Mouse (Mus musculus) spleen, postnatal 36 days (tissue): ENCODE data around the gene Fam187b.
A peak's percentile ranks its signal among the peaks of the same experiment; 100 is the strongest.
"Not testable (repeated sequence)": the region's sequence is repeated elsewhere in the genome, so short reads cannot be mapped to it uniquely, and the experiment has no call there.

Experiments
- DNase-seq, 2 experiments: peaks; one replicate each; pipeline ENCODE4 v3.0.0; 2022; ENCODE audit warnings: low spot score in 2 of 2, mixed read lengths in 1 of 2

The Fam187b gene

DNA sequence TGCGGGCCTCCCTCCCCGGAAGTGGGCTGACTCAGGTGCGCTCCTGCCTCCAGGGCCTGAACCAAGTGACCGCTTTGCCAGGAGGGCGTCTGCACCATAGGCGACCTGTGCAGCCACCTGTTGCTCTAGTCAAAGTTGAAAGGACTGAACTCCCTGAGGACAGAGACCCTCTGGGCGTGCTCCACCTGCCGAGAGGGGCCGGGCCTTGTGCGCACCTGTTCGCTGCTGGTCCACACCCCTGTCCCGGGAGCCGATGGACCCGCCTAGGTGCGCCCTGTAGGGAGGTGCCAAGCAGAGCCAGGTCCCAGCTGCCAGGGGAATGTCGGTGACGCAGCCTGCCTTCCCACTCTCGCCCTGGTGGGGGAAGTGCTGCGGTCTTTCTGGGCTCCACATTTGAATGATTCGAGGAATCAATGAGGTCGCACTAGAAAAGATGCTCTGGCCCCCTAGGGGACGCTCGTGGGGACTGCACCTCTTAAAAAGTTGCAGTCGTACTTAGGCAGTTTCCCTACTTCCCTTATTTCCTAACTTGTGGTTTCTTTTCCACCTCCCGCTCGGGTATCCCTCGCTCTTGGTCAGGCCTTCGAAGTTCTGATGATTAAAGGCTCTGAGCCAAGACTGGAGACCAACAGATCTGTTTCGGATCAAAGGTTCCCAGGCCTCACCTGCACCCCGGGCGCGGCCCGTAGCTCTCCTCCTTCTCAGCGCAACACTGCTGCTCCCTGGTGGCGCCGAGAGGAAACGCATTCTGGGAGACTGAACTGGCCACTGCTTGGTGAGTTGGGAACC is at the start of gene Fam187b:
Gene Fam187b, plus strand, starts transcription at position 290 of the 789 bp plus-strand sequence.
- DNase-seq: peak; percentile 83 to 87

DNA sequence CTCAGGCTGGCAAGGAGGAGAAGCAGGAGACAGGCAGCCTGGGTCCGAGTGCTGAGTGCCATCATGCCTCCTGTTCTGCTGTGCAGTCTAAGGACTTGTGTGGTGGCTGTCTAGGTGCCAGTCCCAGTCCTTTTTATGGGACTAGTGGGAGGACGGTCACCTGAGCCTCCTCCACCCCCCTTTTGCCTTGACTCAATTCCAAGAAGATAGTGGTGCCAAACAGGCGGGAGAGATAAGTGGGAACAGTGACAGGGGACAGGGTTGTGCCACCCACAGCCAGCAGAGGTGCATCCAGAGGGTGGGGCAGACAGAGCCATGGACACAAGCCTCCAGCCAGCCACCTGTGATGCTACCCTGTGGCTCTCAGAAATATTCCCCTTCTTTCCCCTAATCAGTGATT is 49.5 kb upstream of the Fam187b start:
- DNase-seq: no peak

DNA sequence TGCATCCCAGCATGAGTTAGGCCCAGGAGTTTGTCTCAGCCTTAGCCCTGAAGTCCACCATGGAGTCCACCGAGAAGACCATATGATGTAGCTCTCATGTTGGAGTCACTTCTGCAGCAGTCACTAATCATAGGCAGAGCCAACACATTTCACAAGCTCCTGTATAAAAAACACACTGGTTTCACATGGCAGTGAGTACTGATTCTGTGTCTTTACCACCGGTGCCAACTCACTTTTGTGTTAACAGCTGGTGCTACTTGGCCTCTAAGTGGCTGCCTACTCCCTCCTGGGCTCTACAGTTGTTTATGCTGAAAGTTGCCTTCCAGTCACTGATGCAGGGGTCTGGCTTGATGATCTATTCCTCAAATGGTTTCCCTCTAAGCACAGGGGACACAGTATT is 49.0 kb upstream of the Fam187b start, which contains the start of gene Hamp2:
Gene Hamp2, minus strand, starts transcription at position 101 of the 400 bp plus-strand sequence.
- not testable (repeated sequence) for DNase-seq

DNA sequence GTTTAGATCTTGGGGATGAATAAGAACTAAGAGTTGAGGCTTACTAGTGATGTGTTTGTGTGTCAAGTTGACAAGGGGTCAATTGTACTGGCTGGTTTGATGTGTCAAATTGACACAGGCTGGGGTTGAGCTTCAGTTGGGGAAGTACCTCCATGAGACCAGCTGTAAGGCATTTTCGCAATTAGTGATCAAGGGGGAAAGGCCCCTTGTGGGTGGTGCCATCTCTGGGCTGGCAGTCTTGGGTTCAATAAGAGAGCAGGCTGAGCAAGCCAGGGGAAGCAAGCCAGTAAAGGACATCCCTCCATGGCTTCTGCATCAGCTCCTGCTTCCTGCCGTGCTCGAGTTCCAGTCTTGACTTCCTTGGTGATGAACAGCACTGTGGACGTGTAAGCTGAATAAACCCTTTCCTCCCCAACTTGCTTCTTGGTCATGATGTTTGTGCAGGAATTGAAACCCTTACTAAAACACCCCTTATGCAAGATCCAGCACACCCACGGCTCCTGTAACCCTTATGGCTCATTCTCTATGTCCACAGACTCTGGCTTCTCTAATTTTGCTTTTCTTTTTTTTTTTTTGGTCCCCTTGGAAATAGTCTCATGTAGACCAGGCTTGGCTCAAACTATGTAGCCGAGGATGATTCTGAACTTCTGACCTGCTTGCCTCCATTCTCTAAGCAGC is 38.0 kb upstream of the Fam187b start:
- not testable (repeated sequence) for DNase-seq

DNA sequence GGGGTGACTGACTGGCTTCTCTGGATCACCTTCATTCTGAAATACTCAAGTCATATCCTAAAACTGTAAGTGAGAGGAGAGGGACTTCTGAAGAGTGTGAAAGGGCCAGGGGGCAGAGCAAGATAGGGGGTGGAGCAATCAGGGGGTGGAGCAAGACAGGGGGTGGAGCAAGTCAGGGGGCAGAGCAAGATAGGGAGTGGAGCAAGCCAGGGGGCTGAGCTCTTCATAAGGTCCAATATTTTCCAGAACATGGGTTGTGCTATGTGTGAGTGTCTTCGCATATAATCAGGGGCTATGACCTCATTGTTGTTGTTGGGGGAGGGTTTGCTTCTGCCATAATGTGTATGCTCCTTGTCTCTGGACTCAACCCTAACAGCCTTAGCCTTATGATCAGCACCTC is 33.5 kb upstream of the Fam187b start:
- DNase-seq: not testable (repeated sequence)

DNA sequence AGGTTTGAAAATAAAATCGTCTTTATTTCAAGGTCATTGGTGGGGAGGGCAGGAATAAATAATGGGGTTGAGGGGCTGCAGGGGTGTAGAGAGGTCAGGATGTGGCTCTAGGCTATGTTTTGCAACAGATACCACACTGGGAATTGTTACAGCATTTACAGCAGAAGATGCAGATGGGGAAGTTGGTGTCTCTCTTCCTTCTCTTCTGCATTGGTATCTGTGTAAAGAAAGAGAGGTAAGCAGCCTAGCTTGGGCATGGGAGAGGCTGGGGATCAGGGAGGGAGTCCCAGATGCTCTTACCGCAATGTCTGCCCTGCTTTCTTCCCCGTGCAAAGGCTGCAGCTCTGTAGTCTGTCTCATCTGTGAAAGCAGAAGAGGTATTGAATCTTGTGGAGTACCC is 31.2 kb upstream of the Fam187b start:
- DNase-seq: not testable (repeated sequence)

DNA sequence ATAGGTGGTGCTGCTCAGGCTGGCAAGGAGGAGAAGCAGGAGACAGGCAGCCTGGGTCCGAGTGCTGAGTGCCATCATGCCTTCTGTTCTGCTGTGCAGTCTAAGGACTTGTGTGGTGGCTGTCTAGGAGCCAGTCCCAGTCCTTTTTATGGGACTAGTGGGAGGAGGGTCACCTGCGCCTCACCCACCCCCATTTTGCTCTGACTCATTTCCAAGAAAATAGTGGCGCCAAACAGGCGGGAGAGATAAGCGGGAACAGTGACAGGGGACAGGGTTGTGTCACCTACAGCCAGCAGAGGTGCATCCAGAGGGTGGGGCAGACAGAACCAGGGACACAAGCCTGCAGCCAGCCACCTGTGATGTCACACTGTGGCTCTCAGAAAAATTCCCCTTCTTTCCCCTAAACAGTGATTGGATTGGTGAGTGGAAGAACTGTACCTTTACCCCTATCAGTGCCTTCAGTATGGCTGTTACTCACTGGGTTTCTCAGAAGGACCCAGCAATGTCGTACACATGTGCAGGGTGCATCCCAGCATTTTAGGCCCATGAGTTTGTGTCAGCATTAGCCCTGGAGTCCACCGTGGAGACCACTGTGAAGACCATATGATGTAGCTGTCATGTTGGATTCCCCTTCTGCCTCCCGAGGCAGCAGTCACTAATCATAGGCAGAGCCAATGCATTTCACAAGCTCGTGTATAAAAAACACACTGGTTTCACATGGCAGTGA is 29.5 kb upstream of the Fam187b start, which contains the start of gene Hamp:
Gene Hamp, minus strand, starts transcription at position 124 of the 727 bp plus-strand sequence.
- DNase-seq: no peak

DNA sequence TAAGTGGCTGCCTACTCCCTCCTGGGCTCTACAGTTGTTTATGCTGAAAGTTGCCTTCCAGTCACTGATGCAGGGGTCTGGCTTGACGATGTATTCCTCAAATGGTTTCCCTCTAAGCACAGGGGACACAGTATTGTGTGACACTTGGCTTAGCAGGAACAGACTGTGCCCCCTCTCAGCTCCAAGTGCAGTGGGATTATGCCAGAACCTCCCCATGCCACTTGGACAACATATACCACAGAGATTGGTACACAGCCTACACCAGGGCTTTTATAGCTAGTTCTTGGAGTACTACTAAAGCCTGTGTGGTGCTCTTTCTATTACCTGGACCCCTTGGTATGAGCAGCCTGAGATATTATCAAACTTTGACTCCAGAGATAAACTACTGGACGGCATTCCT is 28.9 kb upstream of the Fam187b start:
- not testable (repeated sequence) for DNase-seq

DNA sequence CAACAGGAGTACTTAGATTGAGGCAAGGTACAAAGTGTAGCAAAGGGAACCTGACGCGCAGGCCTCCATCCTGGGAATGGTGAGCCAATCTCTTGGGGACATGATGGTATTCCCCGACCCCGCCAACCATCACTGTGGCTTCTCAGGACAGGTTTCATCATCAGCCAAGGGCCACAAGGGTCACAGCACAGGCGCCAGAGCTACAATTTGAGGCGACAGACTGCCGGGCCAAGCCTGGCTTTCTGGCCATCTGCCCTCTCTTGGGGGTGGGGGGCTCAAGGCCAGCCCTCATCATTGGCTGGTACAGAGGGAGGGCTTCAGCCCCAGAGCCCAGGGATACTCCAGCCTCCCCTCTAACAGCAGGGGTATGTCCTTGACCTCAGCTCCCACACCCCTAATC is 28.1 kb upstream of the Fam187b start:
- DNase-seq: not testable (repeated sequence)

DNA sequence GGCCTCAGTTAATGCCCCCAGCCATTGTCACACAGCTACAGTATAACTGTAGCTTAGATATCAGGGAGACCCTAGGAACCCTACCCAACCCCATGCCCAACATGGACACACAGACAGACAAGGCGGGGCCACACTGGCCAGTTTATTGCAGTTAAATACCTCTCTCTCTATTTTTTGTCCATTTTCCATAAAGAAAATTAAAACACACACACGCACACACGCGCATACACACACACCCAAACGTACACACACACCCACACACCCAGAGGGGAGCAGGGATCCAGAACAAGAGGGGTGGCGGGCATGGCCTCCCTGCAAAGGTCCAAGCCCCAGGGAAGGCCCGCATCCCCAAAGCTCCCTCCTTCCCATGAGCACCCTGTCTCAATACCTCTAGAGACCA is 27.7 kb upstream of the Fam187b start:
- DNase-seq: no peak

DNA sequence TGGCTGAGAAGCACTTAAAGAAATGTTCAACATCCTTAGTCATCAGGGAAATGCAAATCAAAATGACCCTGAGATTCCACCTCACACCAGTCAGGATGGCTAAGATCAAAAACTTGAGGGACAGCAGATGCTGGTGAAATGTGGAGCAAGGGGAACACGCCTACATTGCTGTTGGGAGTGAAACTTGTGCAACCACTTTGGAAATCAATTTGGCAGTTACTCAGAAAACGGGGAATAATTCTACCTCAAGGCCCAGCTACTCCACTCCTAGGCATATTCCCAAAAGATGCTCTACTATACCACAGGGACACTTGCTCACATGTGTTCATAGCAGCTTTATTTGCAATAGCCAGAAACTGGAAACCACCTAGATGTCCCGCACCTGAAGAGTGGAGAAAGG is 23.7 kb upstream of the Fam187b start:
- not testable (repeated sequence) for DNase-seq

DNA sequence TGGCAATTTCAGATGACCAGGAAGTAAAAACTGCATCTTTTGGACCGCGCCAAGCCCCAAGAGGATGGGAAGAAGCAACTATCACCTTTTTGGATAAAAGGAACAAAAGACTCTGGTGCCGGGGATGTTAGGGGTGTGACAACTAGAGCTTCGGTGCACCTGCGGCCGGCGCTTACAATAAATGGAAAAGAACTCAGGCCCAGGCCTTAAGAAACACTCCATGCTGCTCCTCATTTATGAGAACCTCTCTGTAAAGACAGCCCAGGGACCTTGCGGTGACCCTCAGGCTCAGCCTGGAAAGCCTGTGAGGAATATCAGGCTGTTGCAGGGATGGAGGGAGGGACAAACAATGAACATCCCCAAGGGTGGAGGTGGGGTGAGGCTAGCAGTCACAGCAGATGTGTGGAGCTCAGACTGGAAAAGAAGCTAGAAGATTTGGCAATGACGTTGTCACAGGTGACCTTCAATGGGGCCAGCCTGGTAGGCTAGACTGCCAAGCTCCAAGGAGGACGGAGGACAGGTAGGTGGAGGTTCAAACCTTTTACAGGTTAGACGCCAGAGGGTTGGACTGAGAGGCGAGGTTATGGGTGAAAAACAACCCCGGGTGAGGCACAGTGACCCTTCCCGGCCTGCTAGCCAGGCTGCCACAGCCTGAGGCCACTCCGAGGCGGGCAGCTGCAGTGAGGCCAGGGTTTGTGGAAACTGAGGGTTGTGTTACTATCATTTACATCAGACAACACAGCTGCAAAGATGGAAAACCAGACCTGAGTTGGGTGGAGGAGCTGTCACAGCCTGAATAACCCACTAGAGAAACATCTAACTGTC is 20.9 kb upstream of the Fam187b start:
- DNase-seq: no peak

DNA sequence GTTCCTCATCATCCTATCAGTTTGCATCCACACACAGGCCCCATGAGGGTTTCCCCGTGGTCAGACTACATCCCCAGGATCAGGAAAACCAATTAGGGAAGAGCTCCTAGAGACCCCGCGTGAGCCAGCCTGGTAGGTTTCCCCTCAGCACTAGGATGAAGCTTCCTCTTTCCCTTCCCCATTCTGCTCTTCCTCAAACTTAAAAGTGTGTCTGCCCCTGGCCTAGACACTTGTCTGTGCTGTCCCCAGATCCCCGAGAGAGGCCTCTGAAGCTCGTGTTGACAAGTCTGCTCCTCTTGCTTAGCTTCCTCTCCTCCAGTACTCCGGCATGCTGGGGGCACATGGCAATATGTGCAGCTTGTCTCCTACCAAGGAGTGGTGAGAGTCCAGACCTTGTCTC is 20.1 kb upstream of the Fam187b start:
- DNase-seq: peak; percentile 51 to 62

DNA sequence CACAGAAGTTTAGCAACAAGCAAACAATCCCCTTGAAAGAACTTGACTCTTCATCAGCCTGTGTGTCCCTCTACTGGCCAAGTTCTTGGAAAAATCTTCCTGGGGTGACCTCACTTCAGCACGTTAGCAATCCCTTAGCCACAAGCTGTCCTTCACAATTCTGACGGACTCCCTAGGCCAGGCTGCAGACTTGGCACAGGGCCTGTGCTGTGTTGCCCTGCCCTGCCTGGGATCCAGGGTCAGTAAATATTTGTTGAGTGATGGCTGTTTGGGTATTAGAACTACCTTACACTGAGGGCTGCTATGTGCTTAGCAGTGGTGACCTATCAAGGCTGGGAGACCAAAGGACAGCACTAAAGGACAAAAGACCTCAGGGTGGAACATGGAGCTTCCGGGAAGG is 19.6 kb upstream of the Fam187b start:
- no peak for DNase-seq

DNA sequence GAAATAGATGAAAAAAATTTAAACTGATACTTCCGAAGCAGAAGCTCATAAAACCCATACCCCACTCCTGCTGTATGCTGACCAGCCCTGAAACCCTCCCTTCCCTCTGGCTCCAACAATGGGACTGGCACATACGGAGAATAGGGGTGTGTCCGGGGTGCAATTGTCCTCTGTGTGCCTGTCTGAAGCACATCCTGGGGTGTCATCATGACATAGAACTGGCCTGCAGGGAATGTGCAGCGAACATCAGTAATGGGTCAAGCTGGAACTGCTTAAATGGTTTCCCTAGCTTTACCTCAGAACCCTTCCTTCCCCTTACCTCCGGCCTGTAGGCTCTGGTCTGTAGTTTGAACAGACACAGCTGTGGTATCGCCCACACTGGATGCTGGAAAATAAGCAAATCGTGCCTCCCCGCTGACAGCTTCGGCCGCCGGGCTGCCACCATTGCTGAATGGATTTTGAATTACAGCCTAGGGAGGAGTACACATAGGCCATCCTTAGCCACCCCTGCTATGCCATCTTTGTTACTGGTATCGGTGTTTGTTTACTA is 18.5 kb upstream of the Fam187b start:
- DNase-seq: no peak

DNA sequence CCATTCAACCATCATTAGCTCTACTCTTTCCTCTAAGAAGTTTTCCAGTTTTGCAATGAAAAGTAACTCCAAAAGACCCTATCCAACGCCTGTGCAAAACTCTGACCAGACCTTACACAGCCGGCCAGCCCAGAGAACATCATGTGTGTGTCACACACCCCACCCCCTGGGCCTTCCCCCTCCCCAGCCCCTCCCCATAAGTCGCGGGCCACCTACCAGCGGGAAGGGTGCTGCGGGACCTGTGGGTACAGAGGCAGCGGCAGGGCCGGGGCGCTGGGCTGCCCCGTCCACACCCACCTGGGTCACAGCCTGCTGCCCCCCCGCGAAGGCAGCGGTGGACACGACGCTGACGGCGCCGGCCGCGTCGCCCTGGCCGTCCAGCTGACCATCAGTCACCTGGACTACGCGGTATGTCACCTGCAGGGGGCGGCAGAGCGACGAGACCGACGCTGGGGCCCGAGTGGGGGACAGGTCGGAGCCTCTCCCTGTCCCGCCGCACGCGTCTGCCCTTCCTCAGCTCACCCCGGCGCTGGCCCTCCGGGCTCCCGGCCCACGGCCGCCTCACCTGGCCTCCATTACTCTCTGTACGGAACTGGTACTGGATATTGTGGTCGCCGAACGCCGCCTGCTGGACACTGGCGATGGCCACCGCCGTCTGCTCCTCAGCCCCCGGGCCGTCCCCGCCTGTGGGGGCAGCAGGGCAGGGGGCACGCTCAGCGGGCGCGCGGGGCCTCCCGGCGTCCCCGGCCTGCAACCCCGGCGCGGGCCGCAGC is 17.8 kb upstream of the Fam187b start:
- DNase-seq: peak; percentile 79 to 84

DNA sequence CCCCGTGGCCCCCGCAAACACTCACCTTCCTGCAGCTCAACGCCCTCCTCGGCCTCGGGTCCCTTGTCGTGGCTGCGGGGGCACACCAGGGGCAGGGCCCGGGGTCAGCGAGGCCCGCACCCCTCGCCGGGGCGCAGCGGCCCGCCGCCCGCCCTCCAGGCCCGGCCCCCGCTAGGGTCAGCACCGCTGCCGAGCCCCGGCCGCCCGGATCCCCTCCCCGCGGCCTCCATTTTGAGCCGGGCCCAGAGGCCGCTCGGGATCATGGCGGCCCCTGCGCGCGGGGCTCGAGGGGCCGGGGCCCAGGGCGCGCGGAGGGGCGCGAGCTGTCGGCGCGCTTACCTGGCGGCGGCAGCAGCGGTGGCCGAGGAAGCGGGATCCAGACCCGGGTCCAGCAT is 17.2 kb upstream of the Fam187b start:
- DNase-seq: no peak

DNA sequence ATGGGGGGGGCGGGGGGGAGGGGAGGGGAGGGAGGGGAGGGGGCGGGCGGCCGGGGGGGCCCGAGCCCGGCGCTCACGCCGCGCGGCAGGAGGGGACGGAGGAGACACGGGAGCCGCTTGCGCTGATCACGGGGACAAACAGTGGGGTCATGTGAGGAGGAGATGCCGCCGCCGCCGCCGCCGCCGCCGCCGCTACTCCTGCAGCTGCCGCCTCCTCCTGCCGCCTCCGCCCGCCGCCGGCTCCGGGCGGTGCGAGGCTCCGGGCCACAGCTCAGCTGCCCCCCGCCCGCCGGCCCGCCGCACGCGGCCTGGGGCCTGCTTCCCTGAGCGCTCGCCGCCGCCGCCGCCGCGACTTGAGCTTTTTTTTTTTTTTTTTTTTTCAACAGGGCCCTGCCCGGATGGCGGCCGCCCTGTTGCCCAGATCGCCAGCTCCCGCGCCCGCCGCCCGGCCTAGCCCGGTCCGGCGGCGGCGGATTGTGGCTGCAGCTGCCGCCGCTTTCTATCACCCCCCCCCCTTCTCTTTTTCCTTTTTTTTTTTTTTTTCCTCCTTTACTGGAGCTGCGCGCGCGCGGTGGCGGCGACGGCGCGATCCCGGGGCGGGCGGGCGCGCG is 16.7 kb upstream of the Fam187b start, which contains the start of gene Usf2:
Gene Usf2, minus strand, starts transcription at position 48 of the 611 bp plus-strand sequence.
- peak; percentile 81 to 84 for DNase-seq

DNA sequence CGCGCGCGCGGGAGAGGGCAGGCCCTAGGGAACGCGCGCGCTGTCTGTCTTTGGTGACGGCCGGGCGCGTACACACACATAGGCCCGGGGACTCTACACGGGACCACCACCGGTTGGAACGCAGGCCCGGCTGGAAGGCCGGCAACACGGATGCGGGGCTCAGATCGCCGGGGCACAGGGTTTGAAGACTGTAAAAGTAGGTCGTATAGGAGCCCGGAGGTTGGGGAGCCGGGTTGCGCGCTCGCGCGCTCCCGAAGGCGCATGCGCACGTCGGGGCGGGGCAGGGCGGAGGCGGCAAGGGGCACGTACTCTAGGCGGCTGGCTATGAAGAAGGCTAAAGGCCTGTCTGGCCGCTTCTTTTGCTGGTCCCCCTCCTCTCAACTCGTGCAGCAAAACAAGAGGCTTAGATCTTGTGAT is 16.2 kb upstream of the Fam187b start:
- DNase-seq: peak; percentile 89 to 90
